Mouse (Mus musculus) adrenal gland (tissue): ENCODE data around the gene Ufc1.
"Not testable (repeated sequence)": the region's sequence is repeated elsewhere in the genome, so short reads cannot be mapped to it uniquely, and the experiment has no call there.

Experiments
- intact Hi-C: fragments of 180-260 bp; cut with DNase I; formaldehyde crosslinking; loops from one replicate; pipeline ENCODE4 v1.15.1; 2025
- long read RNA-seq, 2 experiments: library from polyadenylated mRNA; unstranded; transcript quantifications; one replicate each; pipeline ENCODE4 v2.0.0; 2020; ENCODE audit warnings: borderline replicate concordance in 1 of 2; ENCODE audit not compliant: insufficient replicate concordance in 1 of 2

Gene Ufc1
- long read RNA-seq, experiment 1, transcript Ufc1-201 (7 exons, 1,007 nt), result minor isoform, 30 of 143 reads
- long read RNA-seq, experiment 1, transcript Ufc1-202 (6 exons, 914 nt), result major isoform, 103 of 143 reads
- long read RNA-seq, experiment 1, partial matches to known transcripts, result 4 of 143 reads
- long read RNA-seq, experiment 1, other reads (novel, unspliced or antisense), result 6 of 143 reads
- long read RNA-seq, experiment 2, transcript Ufc1-202 (6 exons, 914 nt), result major isoform, 101 of 150 reads
- long read RNA-seq, experiment 2, transcript Ufc1-201 (7 exons, 1,007 nt), result minor isoform, 39 of 150 reads
- long read RNA-seq, experiment 2, partial matches to known transcripts, result 5 of 150 reads
- long read RNA-seq, experiment 2, other reads (novel, unspliced or antisense), result 5 of 150 reads

- intact Hi-C loops, result no loop called here
Measured at GRCm38 (mm10) chr1:171294298-171295062, at the start of gene Ufc1. Ufc1 (minus strand) TSS chr1:171295024.

GRCm38 (mm10) chr1:171343922-171344677 is 49.3 kb upstream of the Ufc1 start:
- intact Hi-C loops, result no loop called here

- intact Hi-C loops, result no loop called here
Measured at GRCm38 (mm10) chr1:171342262-171343207, 47.7 kb upstream of the Ufc1 start.

GRCm38 (mm10) chr1:171330216-171330560 is 35.4 kb upstream of the Ufc1 start:
- intact Hi-C loops, result loop anchor here (10.0 kb wide), 1 partner anchor 215 kb away; the partner anchor contains the start of gene Cfap126

- intact Hi-C loops, result loop anchor here (10.0 kb wide), 1 partner anchor 215 kb away; the partner anchor contains the start of gene Cfap126
Measured at GRCm38 (mm10) chr1:171329433-171330215, 34.8 kb upstream of the Ufc1 start.

GRCm38 (mm10) chr1:171328839-171329432 is 34.1 kb upstream of the Ufc1 start, which contains the start of gene Dedd:
Dedd (plus strand) TSS chr1:171329145.
- intact Hi-C loops, result no loop called here

GRCm38 (mm10) chr1:171328244-171328643 is 33.4 kb upstream of the Ufc1 start:
- intact Hi-C loops, result no loop called here

GRCm38 (mm10) chr1:171326588-171326987 is 31.8 kb upstream of the Ufc1 start:
- intact Hi-C loops, result not testable (repeated sequence)

GRCm38 (mm10) chr1:171325571-171325970 is 30.7 kb upstream of the Ufc1 start:
- intact Hi-C loops, result no loop called here

GRCm38 (mm10) chr1:171322012-171322411 is 27.2 kb upstream of the Ufc1 start:
- intact Hi-C loops, result loop anchor here (5.0 kb wide), 1 partner anchor 155 kb away; no protein-coding TSS in a partner anchor

GRCm38 (mm10) chr1:171321415-171321814 is 26.6 kb upstream of the Ufc1 start:
- intact Hi-C loops, result loop anchor here (2.0 to 5.0 kb wide), 2 partner anchors 33 to 156 kb away; no protein-coding TSS in a partner anchor

- intact Hi-C loops, result loop anchor here (2.0 to 5.0 kb wide), 2 partner anchors 35 to 157 kb away; no protein-coding TSS in a partner anchor
Measured at GRCm38 (mm10) chr1:171320151-171320550, 25.3 kb upstream of the Ufc1 start.

- intact Hi-C loops, result loop anchor here (2.0 to 5.0 kb wide), 2 partner anchors 35 to 158 kb away; no protein-coding TSS in a partner anchor
Measured at GRCm38 (mm10) chr1:171319748-171320147, 24.9 kb upstream of the Ufc1 start.

- intact Hi-C loops, result no loop called here
Measured at GRCm38 (mm10) chr1:171309321-171309720, 14.5 kb upstream of the Ufc1 start.

GRCm38 (mm10) chr1:171306157-171306556 is 11.3 kb upstream of the Ufc1 start:
- intact Hi-C loops, result not testable (repeated sequence)

- intact Hi-C loops, result no loop called here
Measured at GRCm38 (mm10) chr1:171298226-171298625, 3.4 kb upstream of the Ufc1 start.

GRCm38 (mm10) chr1:171295063-171295402 is 209 bp upstream of the Ufc1 start:
- intact Hi-C loops, result no loop called here

- intact Hi-C loops, result no loop called here
Measured at GRCm38 (mm10) chr1:171293906-171294297, 922 bp downstream of the Ufc1 start.

- intact Hi-C loops, result no loop called here
Measured at GRCm38 (mm10) chr1:171293351-171293750, 1.5 kb downstream of the Ufc1 start.
